Mouse (Mus musculus): Measurements from ENCODE around the gene Rsbn1l.

GRCm38 (mm10) chr5:20876934-20877426, 79.2 kb downstream of the Rsbn1l start:
- TF ChIP-seq CTCF (IDR thresholded peaks at IDR 0.05; ENCODE audit: control insufficient read depth, insufficient read depth, insufficient read length) (no peak), MAX (IDR thresholded peaks at IDR 0.05) (no peak), FOSL1 (IDR thresholded peaks at IDR 0.05; ENCODE audit: insufficient read depth, low read length, poor library complexity, severe bottlenecking) (no peak), USF1 (IDR thresholded peaks at IDR 0.05; ENCODE audit: low read depth) (no peak)
